Mouse (Mus musculus): ENCODE measurements around the gene Nrip2. TPM values are rescaled to one million over a fixed set of nuclear protein-coding genes. Genes with fewer than 3 reads are reported as not detected.

Gene Nrip2
- polyA plus RNA-seq, 2 experiments from 2014 or later = 1.5 to 2.2 TPM

DNA sequence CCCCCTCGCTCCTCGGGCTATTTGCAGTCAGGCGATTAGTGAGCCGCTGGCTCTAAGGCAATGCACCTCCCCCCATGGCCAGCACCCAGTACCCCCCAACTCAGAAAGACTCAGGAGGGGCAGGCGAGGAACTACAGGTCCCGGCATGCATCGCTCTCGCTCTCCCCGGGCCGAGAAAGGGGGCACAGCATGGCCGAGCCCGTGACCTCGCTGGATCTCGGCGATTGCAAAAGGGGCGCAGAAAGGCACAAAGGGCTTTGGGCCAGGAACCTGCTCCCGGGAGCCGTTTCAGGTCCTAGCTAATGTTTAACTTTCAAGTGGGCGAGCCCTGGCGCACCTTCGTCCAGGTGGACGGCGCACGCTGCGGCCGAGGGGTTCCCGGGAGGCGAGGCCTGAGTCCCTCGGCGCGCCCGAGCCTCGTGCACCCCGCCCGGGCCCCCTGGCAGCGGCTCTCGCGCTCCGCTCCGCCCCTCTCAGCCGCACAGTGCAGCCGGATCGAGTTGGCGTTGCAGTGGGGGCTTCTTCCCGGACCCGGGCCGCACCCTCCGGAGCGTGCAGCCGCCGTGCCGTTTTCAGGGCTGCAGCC, 38.7 kb downstream of the Nrip2 start:
- peak; percentile 40 for ATAC-seq

DNA sequence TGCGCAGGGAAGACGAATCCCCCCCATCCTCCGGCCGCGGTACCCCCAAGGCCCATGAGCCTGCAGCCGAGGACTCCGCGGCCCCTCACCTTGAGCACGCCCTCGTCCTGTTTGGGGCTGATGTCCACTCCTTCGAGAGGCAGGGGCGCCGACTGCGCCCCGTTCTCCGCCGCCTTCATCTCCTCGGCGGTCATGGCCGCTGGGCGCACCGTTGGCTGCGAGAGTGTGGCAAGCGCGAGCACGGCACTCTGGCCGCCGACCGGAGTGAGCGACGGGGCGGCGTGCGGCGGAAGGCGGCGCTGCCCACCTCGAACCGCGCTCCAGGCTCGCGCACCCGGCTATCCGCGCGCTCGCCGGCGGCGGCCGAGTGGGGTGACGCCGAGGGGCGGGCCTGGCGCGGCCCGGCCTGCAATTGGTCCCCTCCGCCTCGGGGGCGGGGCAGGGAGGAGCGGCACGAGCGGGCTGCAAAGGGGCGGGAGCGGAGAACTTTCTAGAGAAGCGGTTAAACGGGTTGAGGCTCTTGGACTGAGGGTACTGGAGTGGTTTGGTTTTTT, 39.3 kb downstream of the Nrip2 start, which contains the start of gene Fkbp4:
Gene Fkbp4, minus strand, starts transcription at position 361 of the 554 bp plus-strand sequence.
- ATAC-seq = peak; percentile 95

DNA sequence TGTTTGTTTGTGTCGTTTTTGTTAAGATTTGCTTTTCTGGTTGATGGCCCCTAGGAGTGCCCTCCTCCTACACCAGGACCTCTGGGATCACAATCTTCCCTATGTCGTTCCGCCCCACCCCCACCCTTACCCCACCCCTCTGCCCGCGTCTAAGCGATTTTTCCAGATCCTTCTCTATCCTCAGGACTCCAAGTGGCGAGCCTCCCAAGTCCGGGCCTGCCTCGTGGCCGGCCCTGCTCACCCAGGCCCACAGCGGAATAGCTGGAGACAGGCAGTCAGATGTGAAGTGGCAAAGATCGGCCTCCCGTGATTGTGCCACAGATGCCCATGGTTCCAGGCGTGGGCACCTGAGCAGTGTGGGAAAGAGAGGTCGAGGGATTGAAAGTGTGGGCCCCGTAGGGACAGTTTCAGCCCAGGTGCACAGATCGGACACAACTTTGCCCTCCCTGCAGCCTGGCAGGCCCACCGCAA, 39.8 kb downstream of the Nrip2 start:
- ATAC-seq = no peak

DNA sequence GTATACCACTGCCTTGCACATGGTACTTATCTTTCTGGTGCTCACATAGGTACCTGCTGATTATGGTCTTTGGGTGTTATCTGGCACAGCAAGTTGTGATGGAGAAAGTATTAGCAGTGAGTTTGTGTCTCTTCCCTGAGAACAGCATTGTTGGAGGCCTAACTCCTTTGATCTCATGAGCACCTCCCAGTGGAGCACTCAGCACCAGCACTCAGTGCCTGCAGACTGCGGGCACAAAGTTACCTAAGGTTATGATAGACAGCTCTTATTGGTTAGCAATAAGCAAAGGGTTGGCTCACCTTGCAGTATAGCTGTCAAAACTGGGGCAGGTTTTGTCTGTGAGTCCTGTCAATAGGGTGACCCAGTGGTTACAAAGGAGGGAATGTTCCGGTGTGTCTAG, 41.1 kb downstream of the Nrip2 start:
- no peak for ATAC-seq

DNA sequence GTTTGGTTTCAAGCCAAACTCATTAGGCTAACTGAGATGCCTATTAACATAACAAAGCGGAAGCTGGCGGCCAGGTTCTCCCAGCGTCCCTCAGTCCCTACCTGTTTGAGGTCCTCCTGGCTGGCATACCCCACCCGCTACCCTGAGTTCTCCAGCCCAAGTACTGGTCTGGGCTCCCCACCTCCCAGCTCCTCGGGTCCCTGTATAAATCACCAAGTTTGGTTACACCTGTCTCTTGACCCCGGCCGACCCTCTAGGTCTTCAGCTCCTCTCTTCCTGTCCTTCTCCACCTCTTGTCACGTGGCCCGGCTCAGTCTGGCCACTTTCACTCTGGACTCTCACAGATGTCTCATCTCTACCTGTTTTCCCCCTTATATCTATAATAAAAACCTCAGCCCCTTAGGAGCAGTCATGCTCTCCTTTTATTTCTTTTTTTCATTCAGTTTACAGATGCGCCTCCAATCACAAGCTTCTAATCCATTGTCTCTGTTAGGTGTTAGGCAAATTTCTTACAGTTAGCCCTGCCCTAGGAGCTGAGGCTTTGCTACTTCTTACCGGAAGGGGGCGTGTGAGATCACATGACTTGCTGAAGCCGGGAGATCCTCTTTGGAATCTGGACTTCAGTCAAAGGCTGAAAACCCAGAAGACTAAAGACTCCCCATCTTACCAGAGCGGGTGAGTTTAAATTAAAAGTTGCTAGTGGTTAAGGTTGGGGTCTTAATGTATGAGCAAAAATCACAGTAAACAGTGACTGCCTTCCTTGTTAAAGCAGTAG, 46.9 kb downstream of the Nrip2 start:
- ATAC-seq = peak; percentile 66

DNA sequence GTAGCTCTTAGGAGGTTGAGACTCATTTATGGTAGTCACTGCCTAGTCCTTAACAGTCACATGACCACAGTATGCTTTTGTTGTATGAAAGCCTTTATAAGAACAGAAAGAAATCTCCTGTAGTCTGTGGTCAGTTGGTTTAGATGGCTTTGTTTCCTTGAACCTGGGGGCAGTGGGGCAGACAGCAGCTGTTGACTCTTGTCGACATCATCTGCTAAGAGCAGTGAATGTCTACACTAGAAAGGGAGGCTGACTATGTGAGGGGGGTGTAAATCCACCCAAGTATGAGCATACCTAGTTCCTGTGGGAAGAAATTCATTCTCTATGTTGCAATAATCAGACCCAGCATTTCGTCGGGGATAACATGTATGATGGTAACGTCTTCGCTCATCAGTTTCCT, 48.0 kb downstream of the Nrip2 start:
- ATAC-seq = no peak

DNA sequence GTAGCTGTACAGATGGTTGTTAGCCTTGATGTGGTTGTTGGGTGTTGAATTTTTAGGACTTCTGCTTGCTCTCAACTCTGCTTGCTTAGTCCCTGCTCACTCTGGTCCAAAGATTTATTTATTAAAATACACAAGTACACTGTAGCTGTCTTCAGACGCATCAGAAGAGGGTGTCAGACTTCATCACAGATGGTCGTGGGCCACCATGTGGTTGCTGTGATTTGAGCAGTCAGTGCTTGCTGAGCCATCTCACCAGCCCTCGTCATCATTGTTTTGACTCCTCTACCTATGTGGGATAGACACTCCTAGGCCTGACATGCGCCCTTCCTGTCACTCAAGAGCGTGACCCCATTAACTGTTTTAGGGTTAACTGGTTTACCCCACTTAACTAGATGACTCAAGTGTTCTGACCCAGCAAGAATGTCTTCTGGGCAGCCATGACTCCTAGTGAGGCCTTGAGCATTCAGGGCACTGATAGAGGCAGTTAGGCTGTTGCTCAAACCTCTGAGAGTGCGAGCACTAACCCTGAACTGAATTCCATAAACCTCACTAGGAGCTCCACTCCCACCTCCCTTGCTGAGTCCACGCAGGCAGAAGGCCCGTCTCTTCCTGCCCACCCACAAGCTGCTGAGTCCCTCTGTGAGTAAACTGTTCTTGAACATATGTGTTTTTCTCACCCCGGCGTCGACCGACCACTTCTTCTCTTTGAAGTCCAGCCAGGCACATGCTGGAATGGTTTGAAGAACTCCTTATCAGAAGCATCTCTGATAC, 56.9 kb downstream of the Nrip2 start:
- no peak for ATAC-seq

DNA sequence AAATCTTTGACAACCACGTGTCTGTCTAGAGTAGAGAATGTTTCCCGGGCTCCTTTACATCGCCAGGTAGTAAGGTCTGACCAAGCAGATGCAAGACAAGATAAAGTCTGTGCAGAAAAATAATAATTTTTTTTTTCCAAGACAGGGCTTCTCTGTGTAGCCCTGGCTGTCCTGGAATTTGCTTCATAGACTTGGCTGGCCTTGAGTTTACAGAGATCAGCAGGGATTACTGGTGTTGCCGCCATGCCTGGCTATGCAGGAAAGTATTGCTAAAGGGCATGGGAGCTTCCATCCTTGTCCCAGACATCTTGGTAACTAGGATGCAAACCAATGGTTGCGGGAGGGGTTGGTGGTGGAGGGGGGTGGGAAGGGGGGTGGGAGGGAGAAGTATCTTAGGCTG, 58.1 kb downstream of the Nrip2 start:
- ATAC-seq = no peak

DNA sequence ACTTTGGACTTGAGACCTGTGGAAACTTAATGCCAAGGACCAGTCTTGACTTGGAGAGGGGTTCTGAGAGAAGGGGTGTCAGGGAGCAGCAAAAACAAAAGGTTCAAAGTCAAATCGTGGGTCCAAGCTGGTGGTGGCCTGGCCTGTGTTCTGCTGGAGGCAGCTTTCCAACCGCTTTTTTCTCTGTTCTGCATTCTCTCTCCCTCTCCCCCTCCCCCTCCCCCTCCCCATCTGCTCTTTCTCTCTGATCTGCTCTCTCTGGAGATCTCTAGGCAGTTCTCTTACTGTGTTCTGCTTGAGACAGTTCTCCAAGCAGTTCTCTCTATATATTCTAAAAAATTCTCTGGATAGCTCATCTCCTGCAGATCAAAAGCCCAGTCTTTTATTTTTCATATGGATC, 61.2 kb downstream of the Nrip2 start:
- ATAC-seq = no peak

DNA sequence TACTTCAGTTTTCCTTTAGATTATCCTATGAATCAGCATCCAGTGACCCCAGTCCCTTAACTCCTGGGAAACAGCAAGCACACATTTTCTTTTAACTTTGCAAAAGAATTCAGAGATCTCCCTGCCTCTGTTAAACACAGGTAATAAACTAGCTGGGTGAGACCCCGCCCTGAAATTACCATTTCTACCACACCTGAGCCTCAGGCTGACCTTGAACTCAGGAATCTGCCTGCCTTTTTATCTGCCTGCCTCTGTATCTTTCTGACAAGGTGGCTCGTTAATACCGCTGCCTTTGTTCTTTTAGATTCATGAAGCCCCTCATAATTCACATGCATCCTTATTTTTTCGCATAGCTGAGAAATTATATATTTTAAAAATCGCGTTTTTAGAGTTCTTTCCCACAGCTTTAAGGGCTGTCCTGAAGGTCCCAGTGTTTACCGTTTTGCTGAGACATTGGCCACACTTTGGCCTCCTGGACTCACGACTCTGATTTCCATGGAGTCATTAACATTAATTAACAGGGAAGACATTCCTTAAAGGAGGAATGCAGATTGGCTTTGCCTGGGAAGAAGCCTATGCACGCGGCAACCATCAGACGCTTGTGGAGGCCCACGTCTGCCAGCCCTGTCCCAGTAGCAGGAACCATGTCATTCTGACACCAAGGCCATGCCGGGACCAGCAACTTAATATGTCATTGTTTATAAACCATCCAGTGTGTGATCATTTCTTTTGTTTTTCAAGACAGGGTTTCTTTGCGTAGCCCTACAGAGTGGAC, 61.8 kb downstream of the Nrip2 start:
- no peak for ATAC-seq

DNA sequence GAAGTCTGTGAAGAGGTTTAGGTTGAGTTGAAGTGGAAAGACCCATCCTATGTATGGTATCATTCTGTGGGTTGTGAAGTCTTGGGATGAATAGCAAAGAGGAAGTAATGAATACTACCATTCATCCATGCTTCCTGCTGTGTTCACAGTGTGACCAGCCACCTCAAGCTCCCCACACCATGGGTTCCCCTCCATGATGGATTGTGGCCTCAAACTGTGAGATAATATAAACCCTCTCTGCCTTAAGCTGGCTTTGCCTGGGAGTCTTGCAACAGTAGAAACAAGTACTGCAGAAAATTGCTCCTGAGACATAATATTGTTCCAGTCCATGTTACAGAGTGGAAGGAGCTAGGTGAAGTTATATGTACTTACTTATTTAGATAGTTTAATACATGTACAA, 62.5 kb downstream of the Nrip2 start:
- ATAC-seq = no peak

DNA sequence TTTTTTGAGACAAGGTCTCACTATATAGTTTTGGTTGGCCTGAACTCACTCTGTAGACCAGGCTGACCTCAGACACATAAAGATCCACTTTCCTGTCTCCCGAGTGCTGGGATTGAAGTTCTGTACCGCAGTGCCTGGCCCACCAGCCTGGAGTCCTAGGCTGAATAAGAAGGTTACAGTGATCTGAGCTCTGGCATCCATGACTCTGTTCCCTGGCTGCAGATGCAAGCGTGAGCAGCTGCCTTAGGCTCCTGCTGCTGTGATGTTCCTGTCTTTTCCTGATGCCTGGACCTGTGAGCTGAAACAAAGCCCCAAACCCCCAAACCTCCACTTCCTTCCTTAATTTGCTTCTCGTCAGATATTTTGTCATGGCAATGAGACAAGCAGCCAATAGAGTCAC, 65.9 kb downstream of the Nrip2 start:
- ATAC-seq = no peak

Other genes with a start within 250 kb of the Nrip2 start
- gene Tead4, start 98.5 kb upstream of the Nrip2 start, polyA plus RNA-seq (2017; shearing (Covaris generic)) = not detected
- 1 to 10 TPM; 2.0 to 2.4 TPM for gene Tulp3, start 43.4 kb upstream of the Nrip2 start, polyA plus RNA-seq (2017; shearing (Covaris generic))
- gene Rhno1, start 36.4 kb upstream of the Nrip2 start, polyA plus RNA-seq (2017; shearing (Covaris generic)) = 100 to 1,000 TPM in 1 of 2 experiments, 10 to 100 TPM in 1; 81.8 to 115 TPM
- gene Foxm1, start 36.3 kb upstream of the Nrip2 start, polyA plus RNA-seq (2017; shearing (Covaris generic)) = 1 to 10 TPM; 1.5 to 1.9 TPM
- not detected for gene Tex52, start 23.8 kb upstream of the Nrip2 start, polyA plus RNA-seq (2017; shearing (Covaris generic))
- not detected for gene Gm44596, start 23.8 kb upstream of the Nrip2 start, polyA plus RNA-seq (2017; shearing (Covaris generic))
- 10 to 100 TPM; 24.5 to 37.1 TPM for gene Itfg2, start 25.6 kb downstream of the Nrip2 start, polyA plus RNA-seq (2017; shearing (Covaris generic))
- gene Fkbp4, start 39.4 kb downstream of the Nrip2 start, polyA plus RNA-seq (2017; shearing (Covaris generic)) = 10 to 100 TPM; 70.3 to 74.6 TPM
- gene Pzp, start 127.4 kb downstream of the Nrip2 start, polyA plus RNA-seq (2017; shearing (Covaris generic)) = under 1 TPM in 1 of 2 experiments, not detected in 1; 0.27 TPM
- gene A2ml1, start 182.3 kb downstream of the Nrip2 start, polyA plus RNA-seq (2017; shearing (Covaris generic)) = not detected
- gene Klrb1a, start 224.2 kb downstream of the Nrip2 start, polyA plus RNA-seq (2017; shearing (Covaris generic)) = not detected